Mouse (Mus musculus) T-helper 2 cell (primary cell): ENCODE data around the gene Scn4b.

Experiments
- in situ Hi-C: fragments of 300-600 bp; cut with MboI, MseI; formaldehyde crosslinking; loops from one replicate; pipeline ENCODE4 v1.15.1; 2025; ENCODE audit warnings: high pct_unique_total_duplicates

The Scn4b gene

GRCm38 (mm10) chr9:45188570-45189563 is 50.7 kb downstream of the Scn4b start:
- in situ Hi-C loops = no loop called here

- in situ Hi-C loops = no loop called here
Measured at GRCm38 (mm10) chr9:45189661-45190174, 51.5 kb downstream of the Scn4b start.

- in situ Hi-C loops = no loop called here
Measured at GRCm38 (mm10) chr9:45195468-45195867, 57.3 kb downstream of the Scn4b start.

- in situ Hi-C loops = no loop called here
Measured at GRCm38 (mm10) chr9:45196125-45196830, 58.1 kb downstream of the Scn4b start.

- in situ Hi-C loops = no loop called here
Measured at GRCm38 (mm10) chr9:45197549-45197948, 59.4 kb downstream of the Scn4b start.

GRCm38 (mm10) chr9:45201319-45201947 is 63.2 kb downstream of the Scn4b start:
- in situ Hi-C loops = loop anchor here (10.0 kb wide), 1 partner anchor 1047 kb away; no protein-coding TSS in a partner anchor

GRCm38 (mm10) chr9:45202021-45202798 is 64.0 kb downstream of the Scn4b start:
- in situ Hi-C loops = loop anchor here (10.0 kb wide), 1 partner anchor 1047 kb away; no protein-coding TSS in a partner anchor
